Mouse (Mus musculus) kidney, embryonic 16.5 days (tissue): ENCODE results near the gene Prrxl1. TPM values are rescaled to one million over a fixed set of nuclear protein-coding genes. Genes with fewer than 3 reads are reported as not detected.

Experiments
- ATAC-seq: fragments of 200-750 bp; cut with Nextera tagmentation; 2 replicates; pipeline ENCODE4 v1.8.0; 2017; ENCODE audit warnings: moderate TSS enrichment; ENCODE audit not compliant: low FRiP score, low TSS enrichment
- H3K27ac ChIP-seq: fragments of 300-500 bp; sonication (generic); 2 replicates; pipeline ENCODE4 v1.5.1; 2014; ENCODE audit warnings: low read length
- H3K27me3 ChIP-seq: fragments of 300-500 bp; sonication (generic); 2 replicates; pipeline ENCODE4 v1.6.1; 2014; ENCODE audit warnings: low read length, control low read depth, mixed read lengths; ENCODE audit not compliant: insufficient read depth
- H3K36me3 ChIP-seq: fragments of 300-500 bp; sonication (generic); 2 replicates; pipeline ENCODE4 v1.6.1; 2014; ENCODE audit warnings: low read length, control low read depth, mixed read lengths; ENCODE audit not compliant: insufficient read depth
- H3K4me1 ChIP-seq: fragments of 300-500 bp; sonication (generic); 2 replicates; pipeline ENCODE4 v1.6.1; 2014; ENCODE audit warnings: low read length, control low read depth, mixed read lengths; ENCODE audit not compliant: insufficient read depth
- H3K4me2 ChIP-seq: fragments of 300-500 bp; sonication (generic); replicated peaks from 2 replicates; pipeline ENCODE4 v1.6.1; 2014; ENCODE audit warnings: low read depth, low read length
- H3K4me3 ChIP-seq: fragments of 300-500 bp; sonication (generic); 2 replicates; pipeline ENCODE4 v1.5.1; 2014; ENCODE audit warnings: mild to moderate bottlenecking, low read length
- H3K9ac ChIP-seq: fragments of 300-500 bp; sonication (generic); replicated peaks from 2 replicates; pipeline ENCODE4 v1.6.1; 2014; ENCODE audit warnings: low read length
- H3K9me3 ChIP-seq: fragments of 300-500 bp; sonication (generic); 2 replicates; pipeline ENCODE4 v1.6.1; 2016; ENCODE audit warnings: low read length, control low read depth
- WGBS: fragments of 180-500 bp; shearing (Covaris S2); extraction: QIAGEN DNeasy Blood & Tissue Kit; methylation state at CpG from one replicate; pipeline ENCODE4 v1.1.7; 2014; 5-methylcytosine and 5-hydroxymethylcytosine counted together
- polyA plus RNA-seq: library from polyadenylated mRNA; unstranded; fragments of >200 nt; fragmentation: Nextera tagmentation; extraction: Ambion mirVana; gene quantifications from 2 replicates; pipeline ENCODE4 v1.2.1, GENCODE M21; 2015

The Prrxl1 gene
- 0.06 and 0.08 TPM in 2 replicates for polyA plus RNA-seq

- ATAC-seq = no peak
- peak within 1 kb of the TSS; percentile 30; the same call in 1 of the 2 replicates for H3K4me2 ChIP-seq
Measured at GRCm38 (mm10) chr14:32599290-32600041, at the start of gene Prrxl1. Gene Prrxl1, plus strand, starts transcription at chr14:32599407.

DNA sequence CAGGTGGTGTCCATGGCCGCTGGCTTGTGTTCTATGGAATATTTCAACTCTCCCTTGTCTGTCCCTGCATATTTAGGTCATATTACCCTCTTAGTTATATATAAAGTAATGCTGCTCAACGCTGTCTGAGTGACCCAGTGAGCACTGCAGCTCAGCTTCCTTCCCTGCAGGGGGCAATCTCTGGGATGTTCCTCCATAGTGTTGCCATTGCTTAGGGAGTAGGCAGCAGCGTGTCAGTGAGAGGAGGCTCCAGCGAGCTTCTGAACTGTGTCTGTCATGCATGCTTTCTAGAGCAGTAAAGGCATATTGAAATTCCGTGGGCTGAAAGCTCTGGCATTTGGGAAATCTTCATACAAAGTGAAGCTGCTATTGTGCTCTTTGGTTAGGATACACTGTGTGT, 47.4 kb upstream of the Prrxl1 start:
- Histone ChIP-seq H3K9ac (no peak overlapping the region), H3K27ac (no peak overlapping the region), H3K4me2 (no peak overlapping the region), H3K36me3 (peaks cover 19% of the 10 kb centered on the region; the same call in 1 of the 2 replicates), H3K4me1 (peaks cover 5% of the 10 kb centered on the region; the same call in 1 of the 2 replicates), H3K9me3 (no peaks in the 10 kb centered on the region), H3K27me3 (no peaks in the 10 kb centered on the region), H3K4me3 (no peak overlapping the region)
- ATAC-seq = no peak
- WGBS = 82% methylated on average over 5 of the region's 5 CpGs

More at GRCm38 (mm10) chr14:32599290-32600041, at the start of gene Prrxl1:
- no peak within 1 kb of the TSS for H3K9ac ChIP-seq
- no peaks in the 10 kb centered on the region for H3K36me3 ChIP-seq
- no peak within 1 kb of the TSS for H3K27ac ChIP-seq
- H3K9me3 ChIP-seq = no peaks in the 10 kb centered on the region
- WGBS = under 1% methylated on average over 53 of the region's 53 CpGs
- peaks cover 12% of the 10 kb centered on the region for H3K4me1 ChIP-seq
- peaks cover 93% of the 10 kb centered on the region for H3K27me3 ChIP-seq
- peak within 1 kb of the TSS; percentile 28 for H3K4me3 ChIP-seq

DNA sequence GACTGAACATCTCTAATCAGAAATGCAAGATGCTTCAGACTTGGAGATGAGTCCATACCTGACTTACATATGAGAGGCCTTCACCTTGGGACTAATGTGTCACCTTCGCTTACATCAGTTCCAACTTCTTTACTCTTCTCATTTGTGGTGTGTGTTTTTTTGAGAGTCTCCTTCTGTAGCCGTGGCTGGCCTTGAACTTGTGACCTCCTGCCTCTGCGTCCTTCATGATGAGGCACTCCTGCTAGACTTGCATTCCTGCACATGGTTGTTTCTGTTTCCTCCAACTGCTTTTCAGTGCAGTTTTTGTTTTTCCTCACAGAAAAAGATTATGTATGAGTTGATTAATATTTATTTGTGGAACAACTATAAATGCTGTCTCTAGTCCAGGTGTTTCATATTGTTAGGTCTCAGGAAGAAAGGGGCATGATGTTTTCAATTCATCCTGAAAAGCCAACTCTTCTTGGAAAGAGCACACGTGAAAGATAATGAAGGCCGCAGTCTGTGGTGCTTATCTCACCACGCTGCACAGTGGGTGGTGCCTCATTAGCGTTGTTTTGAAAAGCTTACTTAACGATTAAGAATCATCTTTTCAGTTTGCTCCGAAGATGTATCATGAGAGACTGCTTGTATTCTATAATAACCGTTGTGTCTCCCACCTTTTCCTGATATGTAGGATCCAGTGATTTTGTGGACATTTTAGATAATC, 45.9 kb upstream of the Prrxl1 start:
- Histone ChIP-seq H3K27me3 (no peaks in the 10 kb centered on the region), H3K36me3 (peaks cover 14% of the 10 kb centered on the region; the same call in 1 of the 2 replicates), H3K4me3 (no peak overlapping the region), H3K4me1 (peaks cover 5% of the 10 kb centered on the region; the same call in 1 of the 2 replicates), H3K27ac (no peak overlapping the region), H3K4me2 (no peak overlapping the region), H3K9me3 (no peaks in the 10 kb centered on the region), H3K9ac (no peak overlapping the region)
- no peak for ATAC-seq
- 86% methylated on average over 10 of the region's 10 CpGs for WGBS

DNA sequence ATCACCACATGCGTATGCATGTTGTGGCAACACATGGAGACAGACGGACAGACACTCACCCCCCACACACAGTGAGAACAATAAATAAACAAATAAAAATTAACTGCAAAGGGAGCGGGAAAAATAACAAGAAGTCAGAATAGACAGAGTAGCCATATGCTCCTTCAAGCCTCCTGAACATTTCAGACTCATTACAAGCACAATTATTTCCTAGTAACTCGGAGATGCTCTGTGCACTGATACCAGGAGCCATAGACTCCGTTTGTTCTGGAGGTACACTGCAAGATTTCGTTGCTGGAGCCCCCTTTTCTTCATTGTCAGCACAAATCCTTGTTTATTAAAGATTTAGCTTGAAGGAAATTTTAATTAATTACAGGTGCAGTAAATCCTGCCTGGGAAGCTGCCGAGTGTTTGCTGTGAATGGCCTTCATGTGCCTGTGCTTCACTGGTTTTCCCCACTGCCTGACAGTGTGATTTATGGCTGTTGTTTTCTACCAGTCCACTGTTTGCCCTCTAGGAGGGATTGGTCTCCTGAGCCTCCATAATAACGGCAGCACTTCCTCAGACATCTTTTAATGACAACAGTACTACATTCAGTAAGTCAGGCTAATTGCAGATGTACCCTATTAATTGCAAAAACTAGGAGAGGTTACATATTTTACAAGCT, 44.2 kb upstream of the Prrxl1 start:
- 35% methylated on average over 8 of the region's 8 CpGs for WGBS
- Histone ChIP-seq H3K9me3 (no peaks in the 10 kb centered on the region), H3K27ac (no peak overlapping the region), H3K9ac (no peak overlapping the region), H3K4me2 (no peak overlapping the region), H3K27me3 (no peaks in the 10 kb centered on the region), H3K36me3 (peaks cover 17% of the 10 kb centered on the region), H3K4me1 (peaks cover 5% of the 10 kb centered on the region; the same call in 1 of the 2 replicates), H3K4me3 (no peak overlapping the region)
- no peak for ATAC-seq

DNA sequence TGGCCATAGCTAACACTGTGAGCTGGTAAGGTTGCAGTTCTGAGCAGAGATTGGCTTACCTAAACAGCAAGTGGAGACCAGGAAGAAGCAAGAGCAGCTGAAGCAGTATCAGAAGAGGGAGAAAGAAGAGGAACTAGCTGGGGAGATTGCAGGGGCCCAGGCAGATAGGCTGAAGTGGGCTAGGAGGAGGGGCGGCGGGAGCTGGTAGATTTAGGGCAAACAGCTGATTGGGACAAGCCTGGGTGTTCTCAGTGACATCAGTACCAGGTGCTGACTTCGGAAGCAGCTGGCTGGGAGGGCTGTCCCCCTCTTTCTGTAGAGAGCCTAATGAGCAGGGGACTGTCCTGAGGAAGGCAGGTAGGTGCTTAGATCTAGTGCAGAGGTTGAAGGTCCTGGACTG, 37.8 kb upstream of the Prrxl1 start:
- WGBS = 95% methylated on average over 3 of the region's 3 CpGs
- Histone ChIP-seq H3K9me3 (no peaks in the 10 kb centered on the region), H3K36me3 (peaks cover 42% of the 10 kb centered on the region)

GRCm38 (mm10) chr14:32563661-32564060, 35.5 kb upstream of the Prrxl1 start:
- WGBS = 93% methylated on average over 6 of the region's 6 CpGs
- ATAC-seq = no peak

More for the DNA sequence above, 37.8 kb upstream of the Prrxl1 start:
- no peak overlapping the region for H3K4me3 ChIP-seq
- no peaks in the 10 kb centered on the region for H3K27me3 ChIP-seq
- H3K27ac ChIP-seq = no peak overlapping the region
- H3K9ac ChIP-seq = no peak overlapping the region
- no peak overlapping the region for H3K4me2 ChIP-seq
- ATAC-seq = no peak
- H3K4me1 ChIP-seq = no peaks in the 10 kb centered on the region

DNA sequence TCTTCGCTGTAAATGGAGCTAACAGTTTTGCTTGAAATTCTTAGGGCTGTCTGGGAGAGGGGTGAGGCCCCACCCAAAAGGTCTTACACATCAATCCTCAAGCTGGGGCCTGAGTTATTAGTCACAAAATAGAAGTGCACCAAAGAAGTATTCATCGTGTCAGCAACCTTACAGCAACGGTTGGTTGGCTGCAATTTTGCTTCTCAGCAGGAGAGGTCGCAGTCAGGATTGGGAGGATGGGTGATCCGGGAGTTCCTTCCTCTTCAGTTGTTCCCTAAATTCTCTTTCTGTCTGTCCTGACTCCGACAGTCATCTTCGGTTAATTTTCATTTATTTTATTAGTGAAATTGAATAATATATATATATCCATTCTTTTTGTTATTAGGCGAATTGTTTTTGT, 26.7 kb upstream of the Prrxl1 start:
- ATAC-seq = no peak
- H3K9ac ChIP-seq = no peak overlapping the region
- H3K9me3 ChIP-seq = no peaks in the 10 kb centered on the region
- H3K27me3 ChIP-seq = no peaks in the 10 kb centered on the region
- H3K27ac ChIP-seq = no peak overlapping the region
- peaks cover 54% of the 10 kb centered on the region for H3K36me3 ChIP-seq
- no peak overlapping the region for H3K4me2 ChIP-seq
- H3K4me3 ChIP-seq = no peak overlapping the region
- 72% methylated on average over 8 of the region's 8 CpGs for WGBS
- no peaks in the 10 kb centered on the region for H3K4me1 ChIP-seq

More at GRCm38 (mm10) chr14:32563661-32564060, 35.5 kb upstream of the Prrxl1 start:
- H3K4me1 ChIP-seq = no peaks in the 10 kb centered on the region
- no peak overlapping the region for H3K27ac ChIP-seq
- H3K9me3 ChIP-seq = no peaks in the 10 kb centered on the region
- H3K36me3 ChIP-seq = peaks cover 55% of the 10 kb centered on the region
- H3K4me2 ChIP-seq = no peak overlapping the region
- no peak overlapping the region for H3K4me3 ChIP-seq
- H3K9ac ChIP-seq = no peak overlapping the region
- H3K27me3 ChIP-seq = no peaks in the 10 kb centered on the region

DNA sequence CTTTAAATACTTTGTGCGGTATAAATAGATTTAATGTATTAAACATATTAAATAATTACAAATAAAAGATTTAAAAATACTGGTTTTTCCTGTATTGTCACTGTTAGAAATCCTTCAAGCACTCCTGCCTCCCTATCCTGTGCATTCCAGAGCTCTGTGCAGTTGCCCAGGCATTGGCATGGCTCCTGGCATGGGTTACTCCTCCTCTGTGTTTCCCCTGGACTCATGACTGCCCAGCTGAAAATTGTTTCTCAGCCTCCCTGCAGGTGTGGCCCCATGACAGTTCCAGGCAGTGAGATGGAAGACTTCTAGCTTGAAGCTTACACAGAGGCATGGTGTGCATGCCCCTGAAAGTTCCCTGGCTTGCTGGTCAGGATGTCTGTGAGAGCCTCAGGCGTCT, 20.8 kb upstream of the Prrxl1 start:
- peaks cover 24% of the 10 kb centered on the region for H3K36me3 ChIP-seq
- no peak overlapping the region for H3K27ac ChIP-seq
- 98% methylated on average over 2 of the region's 2 CpGs for WGBS
- H3K4me1 ChIP-seq = no peaks in the 10 kb centered on the region
- no peak for ATAC-seq
- no peaks in the 10 kb centered on the region for H3K9me3 ChIP-seq
- no peaks in the 10 kb centered on the region for H3K27me3 ChIP-seq
- H3K9ac ChIP-seq = no peak overlapping the region
- H3K4me2 ChIP-seq = no peak overlapping the region
- H3K4me3 ChIP-seq = no peak overlapping the region

- no peaks in the 10 kb centered on the region for H3K4me1 ChIP-seq
- H3K36me3 ChIP-seq = no peaks in the 10 kb centered on the region
- no peak overlapping the region for H3K4me3 ChIP-seq
- 87% methylated on average over 9 of the region's 9 CpGs for WGBS
- H3K9me3 ChIP-seq = no peaks in the 10 kb centered on the region
- H3K27ac ChIP-seq = no peak overlapping the region
- no peak overlapping the region for H3K4me2 ChIP-seq
- H3K9ac ChIP-seq = no peak overlapping the region
- ATAC-seq = no peak
- H3K27me3 ChIP-seq = no peaks in the 10 kb centered on the region
Measured at GRCm38 (mm10) chr14:32583696-32584095, 15.5 kb upstream of the Prrxl1 start.
